Mouse (Mus musculus) megakaryocyte, embryonic 14.5 days (primary cell): ENCODE data around the gene Rex1bd.

Experiments used
- FLI1 ChIP-seq: IDR thresholded peaks from 2 replicates; pipeline ENCODE4 v1.6.1; 2012; ENCODE audit warnings: low read length, inconsistent platforms, mixed read lengths
- GATA1 ChIP-seq: IDR thresholded peaks from 3 replicates; pipeline ENCODE4 v1.6.1; 2012; ENCODE audit warnings: mixed read lengths, low read length, inconsistent platforms, borderline replicate concordance

GRCm38 (mm10) chr8:70503062-70503750 lies 3.3 kb downstream of the Rex1bd start:
- TF ChIP-seq GATA1 (no peak), FLI1 (no peak)
